Mouse (Mus musculus) gastrocnemius, adult 18-20 months (tissue): ENCODE data around the gene Hey2. TPM values are rescaled to one million over a fixed set of nuclear protein-coding genes. Genes with fewer than 3 reads are reported as not detected.

Experiments used
- DNase-seq: peaks from one replicate; pipeline ENCODE4 v3.0.0; 2021; ENCODE audit warnings: low spot score
- long read RNA-seq, 2 experiments: library from polyadenylated mRNA; stranded (forward); transcript quantifications; one replicate each; pipeline ENCODE4 v2.0.0; 2021
- total RNA-seq, 2 experiments: library from RNA; stranded (reverse); gene quantifications; 2 replicates each; pipeline ENCODE4 v1.2.3; 2021

The Hey2 gene
- under 1 TPM; 0.50 to 0.74 TPM for total RNA-seq
- long read RNA-seq, experiment 1, result 0 reads
- long read RNA-seq, experiment 2, result 0 reads

GRCm38 (mm10) chr10:30842643-30843437 is at the start of gene Hey2:
Hey2 (minus strand) TSS chr10:30842801.
- peak; percentile 97 for DNase-seq

GRCm38 (mm10) chr10:30883085-30883760 is 40.6 kb upstream of the Hey2 start:
- no peak for DNase-seq

GRCm38 (mm10) chr10:30881109-30881508 is 38.5 kb upstream of the Hey2 start:
- no peak for DNase-seq

GRCm38 (mm10) chr10:30845101-30845825 is 2.7 kb upstream of the Hey2 start:
- DNase-seq, result no peak

GRCm38 (mm10) chr10:30844191-30845010 is 1.8 kb upstream of the Hey2 start:
- DNase-seq, result no peak

GRCm38 (mm10) chr10:30843438-30844190 is 1.0 kb upstream of the Hey2 start:
- no peak for DNase-seq

- no peak for DNase-seq
These were observed 373 bp downstream of the Hey2 start for GRCm38 (mm10) chr10:30842228-30842627.

- DNase-seq, result no peak
These were observed 1.8 kb downstream of the Hey2 start for GRCm38 (mm10) chr10:30840824-30841223.

- DNase-seq, result no peak
These were observed 4.4 kb downstream of the Hey2 start for GRCm38 (mm10) chr10:30838188-30838587.

- peak; percentile 32 for DNase-seq
These were observed 17.6 kb downstream of the Hey2 start for GRCm38 (mm10) chr10:30825049-30825448.

- DNase-seq, result peak; percentile 87
These were observed 31.7 kb downstream of the Hey2 start for GRCm38 (mm10) chr10:30810967-30811293.

- DNase-seq, result peak; percentile 61
These were observed 32.2 kb downstream of the Hey2 start for GRCm38 (mm10) chr10:30810247-30810966.

GRCm38 (mm10) chr10:30803587-30804253 is 38.9 kb downstream of the Hey2 start:
- DNase-seq, result no peak

- peak; percentile 58 for DNase-seq
These were observed 39.7 kb downstream of the Hey2 start, which contains the start of gene Ncoa7 for GRCm38 (mm10) chr10:30802681-30803586. Ncoa7 (minus strand) TSS chr10:30803326.

GRCm38 (mm10) chr10:30802033-30802432 is 40.6 kb downstream of the Hey2 start:
- DNase-seq, result no peak

GRCm38 (mm10) chr10:30799713-30800450 is 42.7 kb downstream of the Hey2 start:
- DNase-seq, result no peak

- no peak for DNase-seq
These were observed 45.9 kb downstream of the Hey2 start for GRCm38 (mm10) chr10:30796469-30797261.
